Mouse (Mus musculus) small intestine, adult 2 months (tissue): Measurements from ENCODE around the gene Sgsm1.

Source experiments
- CTCF ChIP-seq: fragments of 200-500 bp; IDR thresholded peaks from 2 replicates; pipeline ENCODE4 v1.5.1; 2012; ENCODE audit warnings: low read depth, mild to moderate bottlenecking, control low read depth, inconsistent platforms, low read length, moderate library complexity, mixed read lengths; ENCODE audit not compliant: insufficient replicate concordance, insufficient read length; ENCODE audit errors: extremely low read depth
- POLR2A ChIP-seq: fragments of 200-500 bp; IDR thresholded peaks from 2 replicates; pipeline ENCODE4 v1.6.1; 2012; ENCODE audit warnings: low read depth, mild to moderate bottlenecking, control low read depth, inconsistent platforms, low read length, moderate library complexity

- TF ChIP-seq POLR2A = no peak
- TF ChIP-seq CTCF = no peak
Measured at GRCm38 (mm10) chr5:113345781-113346180, 35.2 kb upstream of the Sgsm1 start.
